Mouse (Mus musculus) MEL (cell line): ENCODE results near the gene Areg. TPM values are rescaled to one million over a fixed set of nuclear protein-coding genes. Genes with fewer than 3 reads are reported as not detected.

Experiments
- DNase-seq: peaks from one replicate; pipeline ENCODE4 v3.0.0; 2011; ENCODE audit warnings: low read depth, low spot score
- H3K27ac ChIP-seq: 2 replicates; pipeline ENCODE4 v1.5.1; 2012; ENCODE audit warnings: low read depth, mild to moderate bottlenecking, control low read depth, low read length, moderate library complexity; ENCODE audit not compliant: control insufficient read depth
- H3K27me3 ChIP-seq, 2 experiments: fragments of 150-350 bp in 1 of 2; sonication (generic) in 1 of 2; 2 replicates each; pipeline ENCODE4 v1.6.1; 2012; ENCODE audit warnings: low read length in 2 of 2, mild to moderate bottlenecking in 2 of 2, improper control_type of control experiment in 1 of 2, moderate library complexity in 1 of 2; ENCODE audit not compliant: insufficient read depth in 2 of 2, control insufficient read depth in 1 of 2
- H3K36me3 ChIP-seq, 2 experiments: 2 replicates each; pipeline ENCODE4 v1.6.1; 2012 to 2014; ENCODE audit warnings: low read length in 2 of 2, improper control_type of control experiment in 1 of 2, inconsistent platforms in 1 of 2, mild to moderate bottlenecking in 1 of 2; ENCODE audit not compliant: insufficient read depth in 2 of 2, control insufficient read depth in 1 of 2
- H3K4me1 ChIP-seq, 2 experiments: fragments of 150-350 bp in 1 of 2; sonication (generic) in 1 of 2; 2 replicates each; pipeline ENCODE4 v1.6.1; 2012; ENCODE audit warnings: low read length in 2 of 2, improper control_type of control experiment in 1 of 2, mild to moderate bottlenecking in 1 of 2; ENCODE audit not compliant: insufficient read depth in 2 of 2, control insufficient read depth in 1 of 2
- H3K4me3 ChIP-seq, 2 experiments: fragments of 150-350 bp in 1 of 2; sonication (generic) in 1 of 2; 2 replicates each; pipeline ENCODE4 v1.5.1; 2012; ENCODE audit warnings: low read depth in 2 of 2, low read length in 2 of 2, mild to moderate bottlenecking in 2 of 2, moderate library complexity in 2 of 2, control low read depth in 1 of 2, improper control_type of control experiment in 1 of 2; ENCODE audit not compliant: control insufficient read depth in 1 of 2, insufficient read depth in 1 of 2
- H3K79me2 ChIP-seq: 2 replicates; pipeline ENCODE4 v1.6.1; 2012; ENCODE audit warnings: mild to moderate bottlenecking, low read length, moderate library complexity; ENCODE audit not compliant: control insufficient read depth, poor library complexity, insufficient read depth
- H3K9ac ChIP-seq: 2 replicates; pipeline ENCODE4 v1.6.1; 2012; ENCODE audit warnings: low read depth, mild to moderate bottlenecking, control low read depth, low read length, moderate library complexity; ENCODE audit not compliant: control insufficient read depth, poor library complexity, severe bottlenecking
- H3K9me3 ChIP-seq: fragments of 150-350 bp; sonication (generic); replicated peaks from 2 replicates; pipeline ENCODE4 v1.6.1; 2012; ENCODE audit warnings: mild to moderate bottlenecking, low read length, improper control_type of control experiment, moderate library complexity; ENCODE audit not compliant: insufficient read depth
- CHD1 ChIP-seq: IDR thresholded peaks from 2 replicates; pipeline ENCODE4 v1.6.1; 2012; ENCODE audit warnings: low read depth, mild to moderate bottlenecking, inconsistent platforms, low read length, improper control_type of control experiment
- CTCF ChIP-seq, 3 experiments: IDR thresholded peaks in 2 of 3; conservative IDR thresholded peaks in 1 of 3; 2 replicates each; pipeline ENCODE4 v1.5.1; 2011 to 2012; ENCODE audit warnings: low read length in 3 of 3, low read depth in 2 of 3, mild to moderate bottlenecking in 2 of 3, improper control_type of control experiment in 1 of 3, inconsistent platforms in 1 of 3, mixed read lengths in 1 of 3, moderate library complexity in 1 of 3; ENCODE audit not compliant: control insufficient read depth in 1 of 3, insufficient read depth in 1 of 3, poor library complexity in 1 of 3, severe bottlenecking in 1 of 3
- ETS1 ChIP-seq: IDR thresholded peaks from 2 replicates; pipeline ENCODE4 v1.6.1; 2012; ENCODE audit warnings: low read depth, mild to moderate bottlenecking, inconsistent platforms, low read length, improper control_type of control experiment, moderate library complexity
- GATA1 ChIP-seq: IDR thresholded peaks from 2 replicates; pipeline ENCODE4 v1.6.1; 2011; ENCODE audit warnings: low read depth, low read length, improper control_type of control experiment
- HCFC1 ChIP-seq: IDR thresholded peaks from 2 replicates; pipeline ENCODE4 v1.6.1; 2012; ENCODE audit warnings: low read depth, mild to moderate bottlenecking, inconsistent platforms, low read length, improper control_type of control experiment, moderate library complexity
- KAT2A ChIP-seq: conservative IDR thresholded peaks from 2 replicates; pipeline ENCODE4 v1.6.1; 2012; ENCODE audit warnings: low read depth, low read length, improper control_type of control experiment, inconsistent platforms
- MAX ChIP-seq: IDR thresholded peaks from 2 replicates; pipeline ENCODE4 v1.6.1; 2011; ENCODE audit warnings: low read length, improper control_type of control experiment
- MEF2A ChIP-seq: IDR thresholded peaks from 2 replicates; pipeline ENCODE4 v1.6.1; 2014; ENCODE audit warnings: low read depth, mild to moderate bottlenecking, inconsistent platforms, low read length, improper control_type of control experiment; ENCODE audit not compliant: poor library complexity, insufficient replicate concordance, severe bottlenecking; ENCODE audit errors: extremely low read depth
- MYB ChIP-seq: IDR thresholded peaks from 2 replicates; pipeline ENCODE4 v1.6.1; 2011; ENCODE audit warnings: mild to moderate bottlenecking, low read depth, low read length, improper control_type of control experiment
- NELFE ChIP-seq: IDR thresholded peaks from 2 replicates; pipeline ENCODE4 v1.6.1; 2011; ENCODE audit warnings: low read depth, low read length, improper control_type of control experiment
- RAD21 ChIP-seq: IDR thresholded peaks from 2 replicates; pipeline ENCODE4 v1.6.1; 2011; ENCODE audit warnings: mild to moderate bottlenecking, low read depth, low read length, improper control_type of control experiment
- RCOR1 ChIP-seq: IDR thresholded peaks from 2 replicates; pipeline ENCODE4 v1.6.1; 2012; ENCODE audit warnings: low read depth, mild to moderate bottlenecking, inconsistent platforms, low read length, improper control_type of control experiment
- SIN3A ChIP-seq: IDR thresholded peaks from 2 replicates; pipeline ENCODE4 v1.6.1; 2012; ENCODE audit warnings: low read length, improper control_type of control experiment, inconsistent platforms
- SMC3 ChIP-seq: IDR thresholded peaks from 2 replicates; pipeline ENCODE4 v1.6.1; 2011; ENCODE audit warnings: low read depth, low read length, improper control_type of control experiment
- TAL1 ChIP-seq: IDR thresholded peaks from 2 replicates; pipeline ENCODE4 v1.6.1; 2012; ENCODE audit warnings: mild to moderate bottlenecking, inconsistent platforms, low read length, moderate library complexity, mixed read lengths
- USF1 ChIP-seq: IDR thresholded peaks from 2 replicates; pipeline ENCODE4 v1.6.1; 2014; ENCODE audit warnings: low read depth, mild to moderate bottlenecking, inconsistent platforms, low read length, improper control_type of control experiment, moderate library complexity
- ZNF384 ChIP-seq: IDR thresholded peaks from 2 replicates; pipeline ENCODE4 v1.6.1; 2012; ENCODE audit warnings: low read depth, mild to moderate bottlenecking, inconsistent platforms, low read length, improper control_type of control experiment
- polyA plus RNA-seq, 2 experiments: library from polyadenylated mRNA; stranded (reverse) in 1 of 2; unstranded in 1 of 2; fragments of >175 nt in 1 of 2; fragments of >200 nt in 1 of 2; gene quantifications; 2 replicates each; pipeline versions ENCODE4 v1.2.1 to v1.2.4; 2012; ENCODE audit warnings: low replicate concordance in 2 of 2, low read depth in 1 of 2; ENCODE audit not compliant: insufficient read length in 2 of 2, insufficient read depth in 1 of 2, missing spikeins in 1 of 2
- total RNA-seq: library from RNA; depleted of rRNA; stranded (reverse); fragments of 300-350 nt; gene quantifications from 2 replicates; pipeline ENCODE4 v1.2.3, GENCODE M21; 2012; rRNA removed

Gene Areg
- total and polyA plus RNA-seq, 3 experiments, result not detected

DNA sequence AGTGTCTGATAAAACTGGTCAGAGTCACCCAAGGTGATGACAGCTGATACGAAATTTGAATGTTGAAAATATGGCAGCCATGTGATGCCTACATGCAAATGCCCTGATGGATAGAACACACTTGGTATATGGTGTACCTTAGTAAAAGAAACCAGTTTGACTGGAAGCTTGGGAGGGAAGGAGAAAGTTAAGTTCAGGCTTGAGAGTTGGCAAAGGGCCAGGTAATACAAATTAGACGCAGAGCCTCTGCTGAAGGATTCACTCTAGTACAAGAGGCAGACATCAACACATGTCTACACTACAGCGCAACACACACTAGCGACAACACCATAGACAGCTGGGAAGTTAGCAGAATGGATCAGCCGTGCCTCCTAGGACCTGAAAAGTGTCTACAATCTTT is 27.2 kb downstream of the Areg start:
- Histone ChIP-seq H3K4me1 (no peaks in the 10 kb centered on the region), H3K4me3 (no peak overlapping the region), H3K9ac (no peak overlapping the region), H3K36me3 (no peaks in the 10 kb centered on the region), H3K27me3 (peaks cover 0 to 3% of the 10 kb centered on the region in 2 experiments; a peak in 2 of 4 replicates), H3K27ac (no peak overlapping the region), H3K79me2 (no peaks in the 10 kb centered on the region), H3K9me3 (no peaks in the 10 kb centered on the region)
- TF ChIP-seq HCFC1 (no peak), CHD1 (no peak), TAL1 (no peak), USF1 (no peak), ZNF384 (no peak), SIN3A (no peak), ETS1 (no peak), MAX (no peak), RAD21 (no peak), SMC3 (no peak), KAT2A (no peak)
- DNase-seq, result peak; percentile 3

GRCm38 (mm10) chr5:91176397-91176796 is 37.0 kb downstream of the Areg start:
- Histone ChIP-seq H3K9me3 (no peaks in the 10 kb centered on the region), H3K27me3 (no peaks in the 10 kb centered on the region), H3K4me3 (no peak overlapping the region)
- no peak for DNase-seq
- TF ChIP-seq MEF2A (no peak), ETS1 (no peak), RCOR1 (no peak), GATA1 (no peak), MYB (no peak), CTCF (IDR thresholded peaks at IDR 0.05 in 2 of 3, conservative IDR thresholded peaks at IDR 0.05 in 1 of 3; ENCODE audit: control insufficient read depth in 1 of 3, insufficient read depth in 1 of 3, low read depth in 2 of 3, low read length in 3 of 3, poor library complexity in 1 of 3, severe bottlenecking in 1 of 3) (no peak)
- TF ChIP-seq, all 39 proteins: peak for 0
- Histone ChIP-seq H3K4me1 (no peaks in the 10 kb centered on the region), H3K36me3 (no peaks in the 10 kb centered on the region), H3K9ac (no peak overlapping the region), H3K79me2 (no peaks in the 10 kb centered on the region), H3K27ac (no peak overlapping the region)

DNA sequence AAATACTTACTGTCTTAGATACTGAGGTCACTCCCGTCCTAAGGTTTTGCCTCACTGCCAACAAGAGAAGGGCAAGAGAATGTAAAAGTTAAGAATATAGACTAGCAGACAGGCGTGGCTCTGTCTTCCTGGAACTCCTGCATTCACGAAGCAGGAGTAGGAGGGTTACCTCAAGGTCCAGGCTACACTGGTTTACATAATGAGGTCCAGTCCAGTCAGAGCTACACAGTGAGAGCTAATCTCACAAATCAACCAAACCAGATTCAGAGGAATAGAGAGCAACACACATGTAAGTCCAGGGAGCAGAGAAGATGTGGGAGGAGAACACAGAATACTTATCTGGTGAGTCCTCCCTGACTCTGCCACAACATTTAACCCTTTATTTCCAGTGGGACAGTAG is 55.2 kb downstream of the Areg start:
- no peaks in the 10 kb centered on the region for H3K4me1 ChIP-seq
- H3K79me2 ChIP-seq, result no peaks in the 10 kb centered on the region
- H3K9ac ChIP-seq, result no peak overlapping the region
- H3K4me3 ChIP-seq, result no peak overlapping the region
- no peak for TF ChIP-seq NELFE
- H3K9me3 ChIP-seq, result no peaks in the 10 kb centered on the region
- H3K36me3 ChIP-seq, result no peaks in the 10 kb centered on the region
- no peaks in the 10 kb centered on the region; a peak in 1 of 4 replicates for H3K27me3 ChIP-seq
- DNase-seq, result no peak
- no peak overlapping the region for H3K27ac ChIP-seq

Other genes starting within 250 kb of the Areg start
- not detected in 2 replicates for gene Cxcl1, start 248.4 kb upstream of the Areg start, total RNA-seq
- gene Cxcl1, start 248.4 kb upstream of the Areg start, polyA plus RNA-seq, result not detected
- not detected in 2 replicates for gene Cxcl2, start 235.7 kb upstream of the Areg start, total RNA-seq
- not detected for gene Cxcl2, start 235.7 kb upstream of the Areg start, polyA plus RNA-seq
- not detected in 2 replicates for gene Mthfd2l, start 208.5 kb upstream of the Areg start, total RNA-seq
- not detected for gene Mthfd2l, start 208.5 kb upstream of the Areg start, polyA plus RNA-seq
- not detected in 2 replicates for gene Epgn, start 112.1 kb upstream of the Areg start, total RNA-seq
- not detected for gene Epgn, start 112.1 kb upstream of the Areg start, polyA plus RNA-seq
- not detected in 2 replicates for gene Ereg, start 65.0 kb upstream of the Areg start, total RNA-seq
- not detected for gene Ereg, start 65.0 kb upstream of the Areg start, polyA plus RNA-seq